Mouse (Mus musculus): Measurements from ENCODE around the gene Slc12a3.

GRCm38 (mm10) chr8:94387785-94388184, 58.8 kb downstream of the Slc12a3 start:
- TF ChIP-seq GATA1 (IDR thresholded peaks at IDR 0.05; ENCODE audit: low read length) (no peak), TAL1 (IDR thresholded peaks at IDR 0.05; ENCODE audit: low read length) (no peak)

Data from erythroblast, embryonic 14.5 days (primary cell).